Mouse (Mus musculus) ES-Bruce4 (cell line): ENCODE measurements around the gene Oas2. TPM values are rescaled to one million over a fixed set of nuclear protein-coding genes. Genes with fewer than 3 reads are reported as not detected.

Experiments used
- H3K27ac ChIP-seq: 2 replicates; pipeline ENCODE4 v1.5.1; 2012; ENCODE audit warnings: low read length, inconsistent platforms; ENCODE audit not compliant: insufficient read depth
- H3K27me3 ChIP-seq: 2 replicates; pipeline ENCODE4 v1.6.1; 2012; ENCODE audit warnings: mild to moderate bottlenecking, low read length, inconsistent platforms; ENCODE audit not compliant: control insufficient read depth, poor library complexity, insufficient read depth, severe bottlenecking
- H3K36me3 ChIP-seq: 2 replicates; pipeline ENCODE4 v1.6.1; 2012; ENCODE audit warnings: inconsistent platforms, mild to moderate bottlenecking, low read length, moderate library complexity; ENCODE audit not compliant: control insufficient read depth, poor library complexity, insufficient read depth, severe bottlenecking
- H3K4me1 ChIP-seq: one replicate; pipeline ENCODE4 v1.8.1; 2011; ENCODE audit warnings: low read length; ENCODE audit not compliant: control insufficient read depth, insufficient read depth
- H3K4me3 ChIP-seq: 2 replicates; pipeline ENCODE4 v1.5.1; 2011; ENCODE audit warnings: low read depth, mild to moderate bottlenecking, low read length
- H3K9ac ChIP-seq: 2 replicates; pipeline ENCODE4 v1.6.1; 2012; ENCODE audit warnings: low read depth, mild to moderate bottlenecking, inconsistent platforms; ENCODE audit not compliant: poor library complexity, severe bottlenecking
- H3K9me3 ChIP-seq: replicated peaks from 2 replicates; pipeline ENCODE4 v1.6.1; 2012; ENCODE audit warnings: mild to moderate bottlenecking, low read length, inconsistent platforms; ENCODE audit not compliant: control insufficient read depth, poor library complexity, insufficient read depth, severe bottlenecking
- CTCF ChIP-seq: IDR thresholded peaks from one replicate; pipeline ENCODE4 v1.8.1; 2011; ENCODE audit warnings: low read depth, low read length
- EP300 ChIP-seq: IDR thresholded peaks from 2 replicates; pipeline ENCODE4 v1.6.1; 2011; ENCODE audit warnings: low read depth, low read length; ENCODE audit not compliant: insufficient read depth
- POLR2A ChIP-seq: IDR thresholded peaks from one replicate; pipeline ENCODE4 v1.8.1; 2011; ENCODE audit warnings: low read length; ENCODE audit not compliant: insufficient read depth
- polyA plus RNA-seq: library from polyadenylated mRNA; stranded (reverse); fragments of >200 nt; gene quantifications from 2 replicates; pipeline ENCODE4 v1.2.4, GENCODE M21; 2011; ENCODE audit warnings: low read depth; ENCODE audit not compliant: missing spikeins, insufficient read depth, insufficient read length

Gene Oas2
- polyA plus RNA-seq, 1 experiment, result 0.76 TPM

DNA sequence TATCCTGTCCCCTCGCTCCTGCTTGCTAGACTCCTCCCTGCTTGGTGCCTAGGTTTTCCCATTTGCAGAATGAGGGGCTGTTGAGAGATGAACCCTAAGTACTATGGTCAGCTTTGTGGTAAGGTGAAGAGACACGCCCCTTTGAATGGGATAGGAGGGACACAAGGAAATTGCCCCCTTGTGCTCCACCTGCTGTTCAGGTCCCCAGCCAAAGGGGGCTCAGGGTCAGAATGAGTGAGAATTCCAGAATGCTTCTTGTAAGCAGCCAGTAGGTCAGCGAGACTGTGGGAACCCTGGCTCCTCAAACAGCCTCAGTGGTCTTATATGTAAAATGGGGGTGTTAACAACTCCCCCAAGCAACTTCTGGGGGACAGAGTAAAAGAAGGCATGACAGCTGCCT is 51.5 kb downstream of the Oas2 start:
- H3K4me1 ChIP-seq, result peaks cover 17% of the 10 kb centered on the region
- no peaks in the 10 kb centered on the region for H3K36me3 ChIP-seq
- no peak overlapping the region for H3K27ac ChIP-seq
- H3K4me3 ChIP-seq, result no peak overlapping the region
- H3K27me3 ChIP-seq, result no peaks in the 10 kb centered on the region
- no peak overlapping the region for H3K9ac ChIP-seq
- no peak for TF ChIP-seq EP300
- TF ChIP-seq CTCF, result no peak
- no peak for TF ChIP-seq POLR2A
- no peaks in the 10 kb centered on the region for H3K9me3 ChIP-seq

DNA sequence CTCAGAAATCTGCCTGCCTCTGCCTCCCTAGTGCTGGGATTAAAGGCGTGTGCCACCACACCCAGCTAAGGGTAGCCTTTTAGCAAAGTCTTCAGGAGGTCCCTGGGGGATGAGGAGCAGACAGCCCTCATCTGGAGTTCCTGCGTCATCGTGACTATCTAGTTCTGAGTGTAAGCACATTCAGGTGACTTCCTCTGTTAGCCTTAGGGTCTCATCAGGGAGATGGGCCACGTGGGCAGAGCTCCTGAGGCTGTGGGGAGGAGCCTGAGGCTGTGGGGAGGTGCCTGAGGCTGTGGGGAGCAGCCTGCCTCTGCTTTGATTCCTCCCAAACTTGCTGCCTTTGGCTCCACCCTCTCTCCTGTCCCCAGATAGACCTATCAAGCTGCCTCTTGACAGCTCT is 52.8 kb downstream of the Oas2 start:
- Histone ChIP-seq H3K36me3 (no peaks in the 10 kb centered on the region), H3K27me3 (no peaks in the 10 kb centered on the region), H3K9ac (no peak overlapping the region), H3K9me3 (no peaks in the 10 kb centered on the region), H3K4me3 (no peak overlapping the region), H3K4me1 (peaks cover 17% of the 10 kb centered on the region), H3K27ac (0 out of 2 replicates have a peak overlapping the region, but pooled peaks have one; percentile 10)
- TF ChIP-seq EP300, result peak; percentile 75; the same call in 1 of the 2 replicates
- no peak for TF ChIP-seq CTCF

DNA sequence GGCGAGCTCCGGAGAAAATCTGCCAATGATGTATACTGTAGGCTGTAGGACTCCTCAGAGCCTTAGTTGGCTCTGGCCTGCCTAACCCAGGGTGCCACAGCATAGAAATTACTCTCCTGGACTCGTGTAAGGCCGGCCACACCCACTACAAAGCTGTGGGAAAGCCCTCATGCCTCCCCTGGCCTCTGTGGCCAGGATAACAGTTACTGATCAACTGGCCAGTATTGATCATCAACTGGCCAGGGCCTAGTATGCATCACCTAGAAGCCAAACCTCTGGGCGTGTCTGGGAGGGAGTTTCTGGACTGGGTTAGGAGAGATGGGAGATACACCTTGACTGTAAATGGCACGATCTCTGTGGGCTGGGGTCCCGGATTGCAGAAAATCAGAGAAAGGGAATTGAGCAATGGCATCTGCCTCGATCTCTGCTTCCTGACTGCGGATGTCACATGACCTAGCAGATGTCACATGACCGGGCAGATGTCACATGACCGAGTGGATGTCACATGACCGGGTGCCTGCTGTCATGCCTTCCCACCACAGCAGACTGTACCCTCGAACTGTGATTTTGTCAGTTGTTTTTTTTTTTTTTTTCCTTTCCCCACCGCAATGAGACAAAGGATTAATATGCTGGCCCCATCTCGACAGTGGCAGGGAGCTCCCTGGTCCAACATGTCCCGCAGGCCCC is 53.5 kb downstream of the Oas2 start:
- Histone ChIP-seq H3K4me3 (no peak overlapping the region), H3K36me3 (no peaks in the 10 kb centered on the region), H3K9me3 (no peaks in the 10 kb centered on the region), H3K9ac (no peak overlapping the region), H3K27me3 (no peaks in the 10 kb centered on the region), H3K27ac (no peak overlapping the region), H3K4me1 (peaks cover 16% of the 10 kb centered on the region)
- TF ChIP-seq EP300 (peak; percentile 89), CTCF (no peak), POLR2A (no peak)

DNA sequence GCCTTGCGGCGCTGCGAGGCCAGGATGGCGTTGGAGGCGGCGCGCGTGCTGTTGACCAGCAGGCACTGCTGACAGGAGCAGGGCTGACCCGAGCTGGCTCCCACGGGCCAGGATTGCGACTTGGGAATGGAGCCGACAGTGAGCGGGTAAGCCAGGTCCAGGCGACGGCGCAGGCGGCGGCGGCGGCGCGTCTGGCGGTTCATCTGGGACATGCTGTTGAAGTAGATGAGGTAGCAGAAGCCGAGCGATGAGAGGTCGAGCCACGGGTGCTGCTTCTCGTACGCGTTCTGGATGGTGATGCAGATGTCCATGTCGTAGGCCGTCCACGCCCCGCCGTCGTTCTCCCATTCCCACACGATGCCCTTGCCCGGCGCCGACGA is 55.0 kb downstream of the Oas2 start:
- TF ChIP-seq EP300 (no peak), POLR2A (no peak), CTCF (no peak)
- Histone ChIP-seq H3K4me3 (peak overlapping the region; percentile 40), H3K27me3 (no peaks in the 10 kb centered on the region), H3K27ac (no peak overlapping the region), H3K36me3 (no peaks in the 10 kb centered on the region), H3K9ac (peak overlapping the region; percentile 43), H3K9me3 (no peaks in the 10 kb centered on the region), H3K4me1 (peaks cover 14% of the 10 kb centered on the region)

DNA sequence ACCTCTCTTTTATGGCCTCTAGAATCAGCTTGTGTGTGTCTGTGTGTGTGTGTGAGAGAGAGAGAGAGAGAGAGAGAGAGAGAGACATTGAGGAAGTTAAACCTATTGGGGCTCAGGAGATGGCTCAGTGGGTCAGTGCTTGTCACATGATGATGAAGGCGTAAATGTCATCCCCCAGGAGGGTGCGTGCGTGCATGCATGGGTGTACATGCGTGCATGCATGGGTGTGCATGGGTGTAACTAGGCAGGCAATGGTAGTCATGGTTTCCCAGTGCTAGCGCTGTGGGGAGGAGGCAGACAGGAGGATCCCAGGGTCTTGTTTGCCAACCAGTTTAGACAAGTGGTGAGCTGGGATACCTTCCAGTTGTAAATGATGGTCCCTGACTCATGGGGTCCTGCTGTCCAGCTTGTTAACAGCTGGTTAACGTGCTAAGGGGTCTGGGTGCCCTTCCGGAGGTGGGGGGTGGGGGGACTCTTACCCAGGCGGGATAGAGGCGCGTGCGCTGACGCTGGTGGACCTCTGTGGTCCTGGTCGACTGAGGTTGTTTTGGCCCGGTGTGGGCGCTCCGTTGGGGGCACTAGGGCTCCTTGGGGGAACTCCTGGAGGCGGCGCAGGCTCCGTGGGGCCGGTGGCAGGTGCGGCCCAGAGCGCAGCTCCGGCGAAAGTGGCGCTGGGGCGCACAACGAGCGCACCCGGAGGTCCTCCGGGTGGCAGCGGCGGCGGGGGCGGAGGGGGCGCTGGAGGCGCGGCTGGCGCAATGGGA is 55.5 kb downstream of the Oas2 start:
- H3K27ac ChIP-seq, result no peak overlapping the region
- peaks cover 14% of the 10 kb centered on the region for H3K4me1 ChIP-seq
- no peaks in the 10 kb centered on the region for H3K9me3 ChIP-seq
- H3K4me3 ChIP-seq, result peak overlapping the region; percentile 40
- TF ChIP-seq CTCF (no peak), EP300 (no peak)
- no peaks in the 10 kb centered on the region for H3K27me3 ChIP-seq
- no peaks in the 10 kb centered on the region for H3K36me3 ChIP-seq
- peak overlapping the region; percentile 43 for H3K9ac ChIP-seq

DNA sequence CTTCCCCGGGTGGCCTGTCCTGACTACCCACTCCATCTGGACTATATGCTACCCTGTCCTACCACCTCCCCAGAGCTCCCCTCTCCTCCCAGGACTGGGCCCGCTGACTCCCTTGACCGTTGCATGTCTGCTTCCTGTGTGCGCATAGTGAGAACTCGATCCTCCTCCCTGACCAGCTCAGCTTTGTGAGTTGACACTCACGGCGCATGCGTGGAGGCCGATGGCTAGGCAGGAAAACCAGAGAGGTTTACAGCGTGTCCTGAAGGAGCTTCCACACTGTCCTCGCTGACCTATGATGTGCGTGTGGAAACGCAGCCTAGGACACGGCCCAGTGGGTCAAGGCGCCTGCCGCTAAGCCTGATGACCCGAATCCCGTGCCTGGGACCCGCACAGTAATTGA is 57.6 kb downstream of the Oas2 start:
- TF ChIP-seq CTCF, result no peak
- TF ChIP-seq POLR2A, result no peak
- no peak for TF ChIP-seq EP300
- Histone ChIP-seq H3K4me3 (no peak overlapping the region), H3K27me3 (no peaks in the 10 kb centered on the region), H3K9ac (no peak overlapping the region), H3K27ac (no peak overlapping the region), H3K9me3 (no peaks in the 10 kb centered on the region), H3K36me3 (no peaks in the 10 kb centered on the region), H3K4me1 (peaks cover 15% of the 10 kb centered on the region)
